Mouse (Mus musculus) liver, embryonic 14.5 days (tissue): ENCODE measurements around the gene D10Wsu102e. TPM values are rescaled to one million over a fixed set of nuclear protein-coding genes. Genes with fewer than 3 reads are reported as not detected.
"Not testable (repeated sequence)": the region's sequence is repeated elsewhere in the genome, so short reads cannot be mapped to it uniquely, and the experiment has no call there.

Experiments
- ATAC-seq: fragments of 200-750 bp; cut with Nextera tagmentation; 2 replicates; pipeline ENCODE4 v1.8.0; 2017; ENCODE audit warnings: moderate number of reproducible peaks, mild to moderate bottlenecking, moderate library complexity; ENCODE audit not compliant: insufficient read depth
- DNase-seq, 3 experiments: peaks; one replicate each; pipeline ENCODE4 v3.0.0-alpha.2; 2012 to 2013; ENCODE audit warnings: low read depth in 3 of 3, low spot score in 3 of 3
- H3K27ac ChIP-seq: fragments of 300-500 bp; sonication (generic); 2 replicates; pipeline ENCODE4 v1.5.1; 2014; ENCODE audit warnings: moderate library complexity, mild to moderate bottlenecking, control low read depth, inconsistent platforms
- H3K27me3 ChIP-seq: fragments of 300-500 bp; sonication (generic); 2 replicates; pipeline ENCODE4 v1.6.1; 2014; ENCODE audit warnings: mild to moderate bottlenecking, low read length, moderate library complexity; ENCODE audit not compliant: control insufficient read depth, insufficient read depth
- H3K36me3 ChIP-seq: fragments of 300-500 bp; sonication (generic); replicated peaks from 2 replicates; pipeline ENCODE4 v1.6.1; 2014; ENCODE audit warnings: low read depth; ENCODE audit not compliant: control insufficient read depth, insufficient read depth
- H3K4me1 ChIP-seq, 2 experiments: fragments of 200-500 bp in 1 of 2; fragments of 300-500 bp in 1 of 2; sonication (generic) in 1 of 2; replicated peaks; 2 replicates each; pipeline ENCODE4 v1.6.1; 2012 to 2014; ENCODE audit warnings: antibody characterized with exemption in 1 of 2, inconsistent platforms in 1 of 2, low read length in 1 of 2; ENCODE audit not compliant: control insufficient read depth in 2 of 2, insufficient read depth in 2 of 2
- H3K4me2 ChIP-seq: fragments of 300-500 bp; sonication (generic); 2 replicates; pipeline ENCODE4 v1.6.1; 2014; ENCODE audit warnings: low read depth, mild to moderate bottlenecking, control low read depth, moderate library complexity
- H3K4me3 ChIP-seq, 2 experiments: fragments of 200-500 bp in 1 of 2; fragments of 300-500 bp in 1 of 2; sonication (generic) in 1 of 2; 2 replicates each; pipeline ENCODE4 v1.5.1; 2012 to 2014; ENCODE audit warnings: low read depth in 2 of 2, low read length in 2 of 2, mild to moderate bottlenecking in 2 of 2, control low read depth in 1 of 2, inconsistent platforms in 1 of 2, moderate library complexity in 1 of 2; ENCODE audit not compliant: insufficient read depth in 1 of 2
- H3K9ac ChIP-seq: fragments of 300-500 bp; sonication (generic); replicated peaks from 2 replicates; pipeline ENCODE4 v1.6.1; 2014; ENCODE audit warnings: mild to moderate bottlenecking, control low read depth, moderate library complexity
- H3K9me3 ChIP-seq: fragments of 300-500 bp; sonication (generic); 2 replicates; pipeline ENCODE4 v1.6.1; 2016; ENCODE audit warnings: low read length, mixed read lengths; ENCODE audit not compliant: control insufficient read depth
- CTCF ChIP-seq: IDR thresholded peaks from 2 replicates; pipeline ENCODE4 v1.5.1; 2016; ENCODE audit warnings: antibody characterized with exemption, low read depth, control low read depth
- EP300 ChIP-seq: IDR thresholded peaks from 2 replicates; pipeline ENCODE4 v1.6.1; 2016; ENCODE audit warnings: antibody characterized with exemption, low read depth
- WGBS: fragments of 180-500 bp; shearing (Covaris S2); extraction: QIAGEN DNeasy Blood & Tissue Kit; methylation state at CpG from one replicate; pipeline ENCODE4 v1.1.7; 2014; ENCODE audit not compliant: insufficient replicate concordance; 5-methylcytosine and 5-hydroxymethylcytosine counted together
- polyA plus RNA-seq, 2 experiments: library from polyadenylated mRNA; depleted of rRNA in 1 of 2; stranded (reverse) in 1 of 2; unstranded in 1 of 2; fragments of >200 nt; fragmentation: Nextera tagmentation in 1 of 2; extraction: Ambion mirVana in 1 of 2; gene quantifications; 2 replicates each; pipeline versions ENCODE4 v1.2.1 to v1.2.3; 2012 to 2014

The D10Wsu102e gene
- polyA plus RNA-seq, 2 experiments = 0.19 to 0.20 TPM

DNA sequence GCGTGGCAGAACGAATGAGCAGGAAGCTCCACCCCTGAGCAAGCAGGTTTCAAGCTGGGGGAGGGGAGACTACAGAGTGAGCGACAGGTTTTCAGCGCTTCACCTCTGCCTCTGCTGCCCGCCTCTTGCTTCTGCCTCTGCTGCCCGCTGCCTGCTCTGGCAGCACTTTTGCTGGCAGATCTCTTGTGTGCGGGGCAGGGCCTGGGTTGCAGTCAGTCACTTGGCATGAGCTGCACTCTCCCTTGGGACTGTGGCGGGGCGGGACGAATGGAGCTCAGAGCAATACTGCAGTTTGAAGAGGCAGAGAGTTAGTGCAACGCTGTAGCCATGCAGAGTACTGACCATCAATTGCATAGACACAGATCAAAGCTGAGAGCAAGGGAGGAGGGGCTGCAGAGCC is 45.0 kb downstream of the D10Wsu102e start:
- Histone ChIP-seq H3K9ac (no peak overlapping the region), H3K4me1 (no peaks in the 10 kb centered on the region), H3K27ac (no peak overlapping the region), H3K36me3 (no peaks in the 10 kb centered on the region), H3K4me3 (no peak overlapping the region), H3K27me3 (no peaks in the 10 kb centered on the region), H3K9me3 (no peaks in the 10 kb centered on the region), H3K4me2 (no peak overlapping the region)
- no peak for ATAC-seq
- no peak for TF ChIP-seq CTCF
- TF ChIP-seq EP300 = no peak
- WGBS = 69% methylated on average over 11 of the region's 11 CpGs
- DNase-seq = no peak

DNA sequence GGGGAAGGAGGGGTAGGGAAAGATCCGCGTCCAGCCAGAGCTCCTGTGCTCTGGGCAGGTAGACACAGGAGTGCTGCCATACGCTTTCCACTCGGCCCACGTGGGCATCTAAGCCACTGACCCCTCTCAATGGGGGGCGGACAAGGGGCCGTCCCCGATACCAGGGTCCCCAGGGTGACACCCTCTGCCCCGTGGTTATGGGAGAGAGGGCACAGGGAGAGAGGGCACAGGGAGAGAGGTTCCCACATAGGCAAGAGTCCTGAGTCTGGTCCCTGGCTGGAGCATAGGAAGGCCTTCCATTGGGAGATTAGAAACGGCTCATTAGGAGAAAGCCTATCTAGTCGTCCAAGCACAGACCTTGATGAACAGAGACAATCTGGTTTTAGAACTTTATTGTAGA is 45.7 kb downstream of the D10Wsu102e start:
- Histone ChIP-seq H3K9ac (no peak overlapping the region), H3K27me3 (no peaks in the 10 kb centered on the region), H3K4me3 (no peak overlapping the region), H3K36me3 (no peaks in the 10 kb centered on the region), H3K27ac (no peak overlapping the region), H3K4me2 (no peak overlapping the region), H3K9me3 (no peaks in the 10 kb centered on the region), H3K4me1 (no peaks in the 10 kb centered on the region)
- DNase-seq (no peak), ATAC-seq (no peak)
- WGBS = 72% methylated on average over 11 of the region's 11 CpGs
- TF ChIP-seq EP300 (no peak), CTCF (no peak)

DNA sequence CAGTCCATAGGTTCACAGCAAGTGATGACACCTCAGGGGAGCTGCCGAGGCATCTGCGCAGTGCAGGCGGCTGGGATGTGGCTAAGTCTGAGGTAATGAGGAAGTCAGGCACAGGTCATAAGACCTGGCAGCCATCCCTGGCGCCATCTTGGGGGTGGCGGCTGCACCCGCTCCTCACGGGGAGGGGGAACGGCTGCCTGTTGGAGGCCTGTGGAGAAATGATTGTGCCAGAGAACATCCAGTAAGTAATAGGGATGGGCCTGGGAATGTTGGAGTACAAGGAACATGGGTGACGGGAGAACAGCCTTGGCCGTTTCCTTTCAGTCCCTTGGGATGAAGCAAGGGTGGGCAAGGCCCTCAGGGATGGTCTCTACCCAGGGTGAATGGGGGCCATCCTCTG is 47.1 kb downstream of the D10Wsu102e start:
- H3K4me2 ChIP-seq = no peak overlapping the region
- H3K9ac ChIP-seq = no peak overlapping the region
- H3K4me3 ChIP-seq = no peak overlapping the region
- no peaks in the 10 kb centered on the region for H3K36me3 ChIP-seq
- DNase-seq (no peak), ATAC-seq (no peak)
- no peaks in the 10 kb centered on the region; the same call in 1 of the 2 replicates for H3K9me3 ChIP-seq
- no peaks in the 10 kb centered on the region for H3K27me3 ChIP-seq
- H3K27ac ChIP-seq = no peak overlapping the region
- TF ChIP-seq EP300 (no peak), CTCF (no peak)
- 83% methylated on average over 10 of the region's 10 CpGs for WGBS
- H3K4me1 ChIP-seq = no peaks in the 10 kb centered on the region

DNA sequence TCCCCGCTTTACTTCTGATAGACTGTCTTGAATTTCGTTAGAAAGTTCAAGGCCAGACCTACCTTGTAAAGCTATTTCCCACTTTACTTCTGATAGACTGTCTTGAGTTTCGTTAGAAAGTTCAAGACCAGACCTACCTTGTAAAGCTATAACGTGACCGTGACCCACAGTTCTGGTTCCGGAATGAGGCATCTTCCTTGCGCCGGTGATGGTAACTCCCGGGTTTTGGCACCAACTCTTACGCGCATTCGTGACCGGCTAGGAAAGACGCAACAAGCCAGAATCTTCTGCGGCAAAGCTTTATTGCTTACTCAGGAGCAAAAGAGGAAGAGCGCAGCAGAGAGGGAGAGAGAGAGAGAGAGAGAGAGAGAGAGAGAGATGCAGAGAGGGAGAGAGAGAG is 58.4 kb downstream of the D10Wsu102e start:
- not testable (repeated sequence) for H3K9me3 ChIP-seq, H3K9ac ChIP-seq, H3K36me3 ChIP-seq, H3K27ac ChIP-seq, H3K4me3 ChIP-seq, DNase-seq, H3K27me3 ChIP-seq, H3K4me1 ChIP-seq, ATAC-seq, H3K4me2 ChIP-seq
- 83% methylated on average over 16 of the region's 16 CpGs for WGBS

DNA sequence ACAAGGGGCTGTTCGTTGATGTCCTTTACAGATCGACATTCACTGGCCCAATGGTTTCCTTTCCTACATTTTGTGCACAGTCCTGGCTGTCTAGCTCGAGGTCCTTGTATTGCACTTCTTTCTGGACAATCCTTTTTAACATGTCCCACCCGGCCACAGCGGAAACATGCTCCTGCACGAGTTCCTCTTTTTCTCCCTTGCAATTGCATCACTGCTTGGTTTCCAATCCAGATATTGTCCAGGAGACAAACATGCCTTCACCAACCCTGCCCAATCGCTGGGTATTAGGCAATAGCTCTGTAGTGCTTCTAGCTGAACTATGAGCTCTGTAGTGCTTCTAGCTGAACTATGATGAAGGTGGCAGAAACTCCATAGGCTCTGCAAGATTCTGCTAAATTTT is 88.6 kb downstream of the D10Wsu102e start:
- no peaks in the 10 kb centered on the region for H3K36me3 ChIP-seq
- H3K4me1 ChIP-seq = no peaks in the 10 kb centered on the region
- H3K4me3 ChIP-seq = no peak overlapping the region
- H3K27ac ChIP-seq = no peak overlapping the region
- H3K4me2 ChIP-seq = no peak overlapping the region
- DNase-seq (no peak), ATAC-seq (no peak)
- H3K9me3 ChIP-seq = no peaks in the 10 kb centered on the region; the same call in none of the 2 replicates
- TF ChIP-seq EP300 (no peak), CTCF (no peak)
- WGBS = 57% methylated on average over 7 of the region's 7 CpGs
- no peak overlapping the region for H3K9ac ChIP-seq
- H3K27me3 ChIP-seq = no peaks in the 10 kb centered on the region
